Mouse (Mus musculus) MEL (cell line): ENCODE data around the gene Kcna5.

Source experiments
- CTCF ChIP-seq, 3 experiments: IDR thresholded peaks in 2 of 3; conservative IDR thresholded peaks in 1 of 3; 2 replicates each; pipeline ENCODE4 v1.5.1; 2011 to 2012; ENCODE audit warnings: low read length in 3 of 3, low read depth in 2 of 3, mild to moderate bottlenecking in 2 of 3, improper control_type of control experiment in 1 of 3, inconsistent platforms in 1 of 3, mixed read lengths in 1 of 3, moderate library complexity in 1 of 3; ENCODE audit not compliant: control insufficient read depth in 1 of 3, insufficient read depth in 1 of 3, poor library complexity in 1 of 3, severe bottlenecking in 1 of 3
- E2F4 ChIP-seq: IDR thresholded peaks from 2 replicates; pipeline ENCODE4 v1.6.1; 2011; ENCODE audit warnings: low read depth, low read length, improper control_type of control experiment, borderline replicate concordance
- ETS1 ChIP-seq: IDR thresholded peaks from 2 replicates; pipeline ENCODE4 v1.6.1; 2012; ENCODE audit warnings: low read depth, mild to moderate bottlenecking, inconsistent platforms, low read length, improper control_type of control experiment, moderate library complexity
- RCOR1 ChIP-seq: IDR thresholded peaks from 2 replicates; pipeline ENCODE4 v1.6.1; 2012; ENCODE audit warnings: low read depth, mild to moderate bottlenecking, inconsistent platforms, low read length, improper control_type of control experiment
- TAL1 ChIP-seq: IDR thresholded peaks from 2 replicates; pipeline ENCODE4 v1.6.1; 2012; ENCODE audit warnings: mild to moderate bottlenecking, inconsistent platforms, low read length, moderate library complexity, mixed read lengths

GRCm38 (mm10) chr6:126580571-126580970 lies 45.4 kb upstream of the Kcna5 start:
- no peak for TF ChIP-seq RCOR1
- no peak for TF ChIP-seq CTCF (IDR thresholded peaks at IDR 0.05 in 2 of 3, conservative IDR thresholded peaks at IDR 0.05 in 1 of 3; ENCODE audit: control insufficient read depth in 1 of 3, insufficient read depth in 1 of 3, low read depth in 2 of 3, low read length in 3 of 3, poor library complexity in 1 of 3, severe bottlenecking in 1 of 3)
- no peak for TF ChIP-seq ETS1
- no peak for TF ChIP-seq E2F4
- no peak for TF ChIP-seq TAL1
